Mouse (Mus musculus) midbrain, embryonic 13.5 days (tissue): ENCODE data around the gene Tspan10. TPM values are rescaled to one million over a fixed set of nuclear protein-coding genes. Genes with fewer than 3 reads are reported as not detected.

Experiments
- ATAC-seq: fragments of 200-750 bp; cut with Nextera tagmentation; 2 replicates; pipeline ENCODE4 v1.8.0; 2017; ENCODE audit warnings: mild to moderate bottlenecking, moderate TSS enrichment, moderate library complexity
- H3K27ac ChIP-seq: fragments of 300-500 bp; sonication (generic); 2 replicates; pipeline ENCODE4 v1.5.1; 2015; ENCODE audit warnings: inconsistent platforms, mild to moderate bottlenecking, moderate library complexity
- H3K27me3 ChIP-seq: fragments of 300-500 bp; sonication (generic); 2 replicates; pipeline ENCODE4 v1.6.1; 2015; ENCODE audit warnings: mild to moderate bottlenecking, inconsistent platforms
- H3K36me3 ChIP-seq: fragments of 300-500 bp; sonication (generic); 2 replicates; pipeline ENCODE4 v1.6.1; 2015; ENCODE audit warnings: mild to moderate bottlenecking, inconsistent platforms
- H3K4me1 ChIP-seq: fragments of 300-500 bp; sonication (generic); replicated peaks from 2 replicates; pipeline ENCODE4 v1.6.1; 2015; ENCODE audit warnings: inconsistent platforms
- H3K4me2 ChIP-seq: fragments of 300-500 bp; sonication (generic); replicated peaks from 2 replicates; pipeline ENCODE4 v1.6.1; 2015; ENCODE audit warnings: moderate library complexity, mild to moderate bottlenecking, inconsistent platforms
- H3K4me3 ChIP-seq: fragments of 300-500 bp; sonication (generic); replicated peaks from 2 replicates; pipeline ENCODE4 v1.5.1; 2015; ENCODE audit warnings: mild to moderate bottlenecking, inconsistent platforms
- H3K9ac ChIP-seq: fragments of 300-500 bp; sonication (generic); replicated peaks from 2 replicates; pipeline ENCODE4 v1.6.1; 2015; ENCODE audit warnings: mild to moderate bottlenecking, inconsistent platforms
- H3K9me3 ChIP-seq: fragments of 300-500 bp; sonication (generic); 2 replicates; pipeline ENCODE4 v1.6.1; 2016; ENCODE audit warnings: mild to moderate bottlenecking, inconsistent platforms
- WGBS: fragments of 180-500 bp; shearing (Covaris S2); methylation state at CpG from one replicate; pipeline ENCODE4 v1.1.7; 2015; 5-methylcytosine and 5-hydroxymethylcytosine counted together
- polyA plus RNA-seq: library from polyadenylated mRNA; unstranded; fragments of >200 nt; fragmentation: Nextera tagmentation; extraction: Ambion mirVana; gene quantifications from 2 replicates; pipeline ENCODE4 v1.2.1, GENCODE M21; 2015

Gene Tspan10
- polyA plus RNA-seq, 1 experiment from 2014 or later: not detected

- Histone ChIP-seq H3K27ac (peak within 1 kb of the TSS; percentile 71), H3K4me3 (peak within 1 kb of the TSS; percentile 80), H3K27me3 (no peaks in the 10 kb centered on the region), H3K36me3 (peaks cover 37% of the 10 kb centered on the region), H3K4me1 (peaks cover 25% of the 10 kb centered on the region), H3K4me2 (peak within 1 kb of the TSS; percentile 95), H3K9me3 (no peaks in the 10 kb centered on the region), H3K9ac (peak within 1 kb of the TSS; percentile 89)
- WGBS: 4% methylated on average over 62 of the region's 62 CpGs
- peak; percentile 96 for ATAC-seq
Measured at GRCm38 (mm10) chr11:120457772-120458751, 15.6 kb downstream of the Tspan10 start, which contains the start of the genes Oxld1 and Ccdc137. Gene Oxld1, minus strand, starts transcription at chr11:120458068. Gene Ccdc137, plus strand, starts transcription at chr11:120458115.

- ATAC-seq: no peak
- H3K27ac ChIP-seq: no peak overlapping the region
- peaks cover 47% of the 10 kb centered on the region for H3K36me3 ChIP-seq
- peaks cover 25% of the 10 kb centered on the region for H3K4me1 ChIP-seq
- H3K9me3 ChIP-seq: no peaks in the 10 kb centered on the region
- peak overlapping the region; percentile 80 for H3K4me3 ChIP-seq
- 77% methylated on average over 6 of the region's 6 CpGs for WGBS
- peak overlapping the region; percentile 95 for H3K4me2 ChIP-seq
- peak overlapping the region; percentile 89 for H3K9ac ChIP-seq
- H3K27me3 ChIP-seq: no peaks in the 10 kb centered on the region
Measured at GRCm38 (mm10) chr11:120458847-120459597, 16.6 kb downstream of the Tspan10 start.

GRCm38 (mm10) chr11:120463536-120463935 is 21.1 kb downstream of the Tspan10 start:
- peaks cover 60% of the 10 kb centered on the region for H3K36me3 ChIP-seq
- peaks cover 30% of the 10 kb centered on the region for H3K4me1 ChIP-seq
- no peak overlapping the region for H3K4me3 ChIP-seq
- no peaks in the 10 kb centered on the region for H3K27me3 ChIP-seq
- H3K9ac ChIP-seq: no peak overlapping the region
- no peak for ATAC-seq
- no peak overlapping the region for H3K27ac ChIP-seq
- no peak overlapping the region for H3K4me2 ChIP-seq
- 91% methylated on average over 2 of the region's 2 CpGs for WGBS
- no peaks in the 10 kb centered on the region for H3K9me3 ChIP-seq

- WGBS: 83% methylated on average over 5 of the region's 5 CpGs
- Histone ChIP-seq H3K4me2 (no peak overlapping the region), H3K27me3 (no peaks in the 10 kb centered on the region), H3K4me3 (no peak overlapping the region), H3K9ac (no peak overlapping the region), H3K9me3 (no peaks in the 10 kb centered on the region), H3K36me3 (peaks cover 65% of the 10 kb centered on the region), H3K4me1 (peaks cover 27% of the 10 kb centered on the region), H3K27ac (no peak overlapping the region)
- ATAC-seq: no peak
Measured at GRCm38 (mm10) chr11:120464365-120464764, 21.9 kb downstream of the Tspan10 start.

GRCm38 (mm10) chr11:120465521-120465920 is 23.1 kb downstream of the Tspan10 start:
- no peak overlapping the region for H3K9ac ChIP-seq
- peaks cover 26% of the 10 kb centered on the region for H3K4me1 ChIP-seq
- no peak for ATAC-seq

GRCm38 (mm10) chr11:120467051-120467735 is 24.7 kb downstream of the Tspan10 start, which contains the start of gene Arl16:
Gene Arl16, minus strand, starts transcription at chr11:120467607.
- peak within 1 kb of the TSS; percentile 98 for H3K4me2 ChIP-seq
- peak; percentile 100 for ATAC-seq
- H3K27ac ChIP-seq: peak within 1 kb of the TSS; percentile 85
- peaks cover 26% of the 10 kb centered on the region for H3K4me1 ChIP-seq
- H3K36me3 ChIP-seq: peaks cover 68% of the 10 kb centered on the region
- no peaks in the 10 kb centered on the region for H3K27me3 ChIP-seq
- peak within 1 kb of the TSS; percentile 99 for H3K4me3 ChIP-seq
- H3K9me3 ChIP-seq: no peaks in the 10 kb centered on the region
- H3K9ac ChIP-seq: peak within 1 kb of the TSS; percentile 95
- under 1% methylated on average over 48 of the region's 54 CpGs for WGBS

More at GRCm38 (mm10) chr11:120465521-120465920, 23.1 kb downstream of the Tspan10 start:
- H3K4me2 ChIP-seq: peak overlapping the region; percentile 98; the same call in 1 of the 2 replicates
- peaks cover 68% of the 10 kb centered on the region for H3K36me3 ChIP-seq
- no peaks in the 10 kb centered on the region for H3K27me3 ChIP-seq
- H3K9me3 ChIP-seq: no peaks in the 10 kb centered on the region
- H3K4me3 ChIP-seq: 0 out of 2 replicates have a peak overlapping the region, but pooled peaks have one; percentile 99
- 91% methylated on average over 4 of the region's 4 CpGs for WGBS
- H3K27ac ChIP-seq: no peak overlapping the region

GRCm38 (mm10) chr11:120467736-120468092 is 25.3 kb downstream of the Tspan10 start:
- Histone ChIP-seq H3K36me3 (peaks cover 68% of the 10 kb centered on the region), H3K27ac (peak overlapping the region; percentile 72; the same call in 1 of the 2 replicates), H3K4me3 (peak overlapping the region; percentile 99), H3K4me2 (peak overlapping the region; percentile 84), H3K9me3 (no peaks in the 10 kb centered on the region), H3K4me1 (peaks cover 26% of the 10 kb centered on the region), H3K9ac (peak overlapping the region; percentile 91), H3K27me3 (no peaks in the 10 kb centered on the region)
- no peak for ATAC-seq
- WGBS: 1% methylated on average over 33 of the region's 33 CpGs

- Histone ChIP-seq H3K4me1 (peaks cover 12% of the 10 kb centered on the region), H3K4me3 (no peak overlapping the region), H3K27me3 (no peaks in the 10 kb centered on the region), H3K36me3 (peaks cover 79% of the 10 kb centered on the region), H3K27ac (no peak overlapping the region), H3K9ac (no peak overlapping the region), H3K4me2 (no peak overlapping the region), H3K9me3 (no peaks in the 10 kb centered on the region)
- ATAC-seq: no peak
- 97% methylated on average over 6 of the region's 6 CpGs for WGBS
Measured at GRCm38 (mm10) chr11:120472052-120472451, 29.6 kb downstream of the Tspan10 start.

GRCm38 (mm10) chr11:120483448-120483934 is 41.0 kb downstream of the Tspan10 start:
- ATAC-seq: peak; percentile 18; the same call in 1 of the 2 replicates
- Histone ChIP-seq H3K9ac (peak overlapping the region; percentile 90), H3K36me3 (peaks cover 74% of the 10 kb centered on the region), H3K4me1 (peaks cover 21% of the 10 kb centered on the region), H3K27me3 (no peaks in the 10 kb centered on the region), H3K4me3 (peak overlapping the region; percentile 88), H3K4me2 (peak overlapping the region; percentile 94), H3K9me3 (no peaks in the 10 kb centered on the region), H3K27ac (peak overlapping the region; percentile 91)
- 91% methylated on average over 7 of the region's 7 CpGs for WGBS

- peak within 1 kb of the TSS; percentile 90 for H3K9ac ChIP-seq
- H3K4me3 ChIP-seq: peak within 1 kb of the TSS; percentile 88
- WGBS: under 1% methylated on average over 60 of the region's 60 CpGs
- H3K4me2 ChIP-seq: peak within 1 kb of the TSS; percentile 94
- no peaks in the 10 kb centered on the region for H3K9me3 ChIP-seq
- H3K27me3 ChIP-seq: no peaks in the 10 kb centered on the region
- ATAC-seq: peak; percentile 96
- H3K4me1 ChIP-seq: peaks cover 22% of the 10 kb centered on the region
- peaks cover 70% of the 10 kb centered on the region for H3K36me3 ChIP-seq
- peak within 1 kb of the TSS; percentile 91 for H3K27ac ChIP-seq
Measured at GRCm38 (mm10) chr11:120484265-120484981, 42.0 kb downstream of the Tspan10 start, which contains the start of gene Mrpl12. Gene Mrpl12, plus strand, starts transcription at chr11:120484613.
